Mouse (Mus musculus): ENCODE data around the gene Plb1. TPM values are rescaled to one million over a fixed set of nuclear protein-coding genes. Genes with fewer than 3 reads are reported as not detected.

Gene Plb1
- polyA plus RNA-seq, 1 experiment, result 148 TPM

GRCm38 (mm10) chr5:32307106-32307505 is 74.6 kb downstream of the Plb1 start:
- peaks cover 9% of the 10 kb centered on the region; the same call in 1 of the 2 replicates for H3K4me1 ChIP-seq (ENCODE audit: control insufficient read depth, insufficient read depth, insufficient read length, low read length)
- H3K4me3 ChIP-seq (ENCODE audit: low read depth, low read length), result no peak overlapping the region
- TF ChIP-seq CTCF (IDR thresholded peaks at IDR 0.05; ENCODE audit: extremely low read depth, insufficient read length, insufficient replicate concordance, low read depth, low read length), result no peak
- no peak for TF ChIP-seq POLR2A (IDR thresholded peaks at IDR 0.05; ENCODE audit: low read depth, low read length)
- WGBS, result 55% methylated on average over 2 of the region's 2 CpGs
- H3K27ac ChIP-seq (ENCODE audit: insufficient read depth, low read depth, low read length), result no peak overlapping the region
- H3K27me3 ChIP-seq (ENCODE audit: control insufficient read depth, insufficient read depth, low read length), result no peaks in the 10 kb centered on the region
- H3K36me3 ChIP-seq (ENCODE audit: control insufficient read depth, insufficient read depth, low read length), result no peaks in the 10 kb centered on the region

GRCm38 (mm10) chr5:32308647-32309046 is 76.1 kb downstream of the Plb1 start:
- no peak overlapping the region for H3K4me3 ChIP-seq (ENCODE audit: low read depth, low read length)
- TF ChIP-seq CTCF (IDR thresholded peaks at IDR 0.05; ENCODE audit: extremely low read depth, insufficient read length, insufficient replicate concordance, low read depth, low read length) (no peak), POLR2A (IDR thresholded peaks at IDR 0.05; ENCODE audit: low read depth, low read length) (no peak)

GRCm38 (mm10) chr5:32309714-32310113 is 77.2 kb downstream of the Plb1 start:
- H3K36me3 ChIP-seq (ENCODE audit: control insufficient read depth, insufficient read depth, low read length), result no peaks in the 10 kb centered on the region; the same call in 1 of the 2 replicates
- WGBS, result 73% methylated on average over 1 of the region's 1 CpGs
- peaks cover 15% of the 10 kb centered on the region for H3K4me1 ChIP-seq (ENCODE audit: control insufficient read depth, insufficient read depth, insufficient read length, low read length)
- no peak overlapping the region for H3K27ac ChIP-seq (ENCODE audit: insufficient read depth, low read depth, low read length)
- no peaks in the 10 kb centered on the region for H3K27me3 ChIP-seq (ENCODE audit: control insufficient read depth, insufficient read depth, low read length)
- no peak overlapping the region for H3K4me3 ChIP-seq (ENCODE audit: low read depth, low read length)
- TF ChIP-seq POLR2A (IDR thresholded peaks at IDR 0.05; ENCODE audit: low read depth, low read length), result no peak
- TF ChIP-seq CTCF (IDR thresholded peaks at IDR 0.05; ENCODE audit: extremely low read depth, insufficient read length, insufficient replicate concordance, low read depth, low read length), result no peak

More at GRCm38 (mm10) chr5:32308647-32309046, 76.1 kb downstream of the Plb1 start:
- no peaks in the 10 kb centered on the region for H3K36me3 ChIP-seq (ENCODE audit: control insufficient read depth, insufficient read depth, low read length)
- no peak overlapping the region for H3K27ac ChIP-seq (ENCODE audit: insufficient read depth, low read depth, low read length)
- 75% methylated on average over 4 of the region's 4 CpGs for WGBS
- H3K27me3 ChIP-seq (ENCODE audit: control insufficient read depth, insufficient read depth, low read length), result no peaks in the 10 kb centered on the region
- H3K4me1 ChIP-seq (ENCODE audit: control insufficient read depth, insufficient read depth, insufficient read length, low read length), result peaks cover 9% of the 10 kb centered on the region; the same call in 1 of the 2 replicates

- no peaks in the 10 kb centered on the region; the same call in 1 of the 2 replicates for H3K36me3 ChIP-seq (ENCODE audit: control insufficient read depth, insufficient read depth, low read length)
These were observed 78.3 kb downstream of the Plb1 start for GRCm38 (mm10) chr5:32310802-32311201.

GRCm38 (mm10) chr5:32311589-32312166 is 79.2 kb downstream of the Plb1 start:
- Histone ChIP-seq H3K27me3 (ENCODE audit: control insufficient read depth, insufficient read depth, low read length) (no peaks in the 10 kb centered on the region), H3K4me3 (ENCODE audit: low read depth, low read length) (no peak overlapping the region), H3K4me1 (ENCODE audit: control insufficient read depth, insufficient read depth, insufficient read length, low read length) (peaks cover 17% of the 10 kb centered on the region), H3K36me3 (ENCODE audit: control insufficient read depth, insufficient read depth, low read length) (no peaks in the 10 kb centered on the region; the same call in 1 of the 2 replicates), H3K27ac (ENCODE audit: insufficient read depth, low read depth, low read length) (no peak overlapping the region)
- TF ChIP-seq CTCF (IDR thresholded peaks at IDR 0.05; ENCODE audit: extremely low read depth, insufficient read length, insufficient replicate concordance, low read depth, low read length), result no peak
- TF ChIP-seq POLR2A (IDR thresholded peaks at IDR 0.05; ENCODE audit: low read depth, low read length), result no peak
- WGBS, result 74% methylated on average over 3 of the region's 3 CpGs

More at GRCm38 (mm10) chr5:32310802-32311201, 78.3 kb downstream of the Plb1 start:
- TF ChIP-seq POLR2A (IDR thresholded peaks at IDR 0.05; ENCODE audit: low read depth, low read length) (no peak), CTCF (IDR thresholded peaks at IDR 0.05; ENCODE audit: extremely low read depth, insufficient read length, insufficient replicate concordance, low read depth, low read length) (no peak)
- no peak overlapping the region for H3K4me3 ChIP-seq (ENCODE audit: low read depth, low read length)
- WGBS, result 23% methylated on average over 5 of the region's 5 CpGs
- no peak overlapping the region for H3K27ac ChIP-seq (ENCODE audit: insufficient read depth, low read depth, low read length)
- H3K27me3 ChIP-seq (ENCODE audit: control insufficient read depth, insufficient read depth, low read length), result no peaks in the 10 kb centered on the region
- peaks cover 17% of the 10 kb centered on the region for H3K4me1 ChIP-seq (ENCODE audit: control insufficient read depth, insufficient read depth, insufficient read length, low read length)

GRCm38 (mm10) chr5:32313671-32314070 is 81.2 kb downstream of the Plb1 start:
- TF ChIP-seq POLR2A (IDR thresholded peaks at IDR 0.05; ENCODE audit: low read depth, low read length) (no peak), CTCF (IDR thresholded peaks at IDR 0.05; ENCODE audit: extremely low read depth, insufficient read length, insufficient replicate concordance, low read depth, low read length) (no peak)
- 79% methylated on average over 6 of the region's 6 CpGs for WGBS
- no peaks in the 10 kb centered on the region for H3K27me3 ChIP-seq (ENCODE audit: control insufficient read depth, insufficient read depth, low read length)

GRCm38 (mm10) chr5:32314731-32315130 is 82.2 kb downstream of the Plb1 start:
- no peak for TF ChIP-seq CTCF (IDR thresholded peaks at IDR 0.05; ENCODE audit: extremely low read depth, insufficient read length, insufficient replicate concordance, low read depth, low read length)
- no peak for TF ChIP-seq POLR2A (IDR thresholded peaks at IDR 0.05; ENCODE audit: low read depth, low read length)
- no peak overlapping the region for H3K27ac ChIP-seq (ENCODE audit: insufficient read depth, low read depth, low read length)
- 26% methylated on average over 2 of the region's 2 CpGs for WGBS

More at GRCm38 (mm10) chr5:32313671-32314070, 81.2 kb downstream of the Plb1 start:
- Histone ChIP-seq H3K36me3 (ENCODE audit: control insufficient read depth, insufficient read depth, low read length) (no peaks in the 10 kb centered on the region; the same call in 1 of the 2 replicates), H3K4me3 (ENCODE audit: low read depth, low read length) (no peak overlapping the region), H3K27ac (ENCODE audit: insufficient read depth, low read depth, low read length) (no peak overlapping the region), H3K4me1 (ENCODE audit: control insufficient read depth, insufficient read depth, insufficient read length, low read length) (peaks cover 17% of the 10 kb centered on the region)

More at GRCm38 (mm10) chr5:32314731-32315130, 82.2 kb downstream of the Plb1 start:
- Histone ChIP-seq H3K36me3 (ENCODE audit: control insufficient read depth, insufficient read depth, low read length) (no peaks in the 10 kb centered on the region; the same call in 1 of the 2 replicates), H3K4me1 (ENCODE audit: control insufficient read depth, insufficient read depth, insufficient read length, low read length) (peaks cover 17% of the 10 kb centered on the region), H3K4me3 (ENCODE audit: low read depth, low read length) (no peak overlapping the region), H3K27me3 (ENCODE audit: control insufficient read depth, insufficient read depth, low read length) (no peaks in the 10 kb centered on the region)

Measured in small intestine, adult 2 months (tissue).